Mouse (Mus musculus): ENCODE measurements at regions not wholly inside any gene's neighbourhood (a gene's known extent, or its start where the extent isn't known, plus 50 kb on each side); places are given as distances from the start of the nearest gene placed in this dataset.
"Not testable (repeated sequence)": the region's sequence is repeated elsewhere in the genome, so short reads cannot be mapped to it uniquely, and the experiment has no call there.

DNA sequence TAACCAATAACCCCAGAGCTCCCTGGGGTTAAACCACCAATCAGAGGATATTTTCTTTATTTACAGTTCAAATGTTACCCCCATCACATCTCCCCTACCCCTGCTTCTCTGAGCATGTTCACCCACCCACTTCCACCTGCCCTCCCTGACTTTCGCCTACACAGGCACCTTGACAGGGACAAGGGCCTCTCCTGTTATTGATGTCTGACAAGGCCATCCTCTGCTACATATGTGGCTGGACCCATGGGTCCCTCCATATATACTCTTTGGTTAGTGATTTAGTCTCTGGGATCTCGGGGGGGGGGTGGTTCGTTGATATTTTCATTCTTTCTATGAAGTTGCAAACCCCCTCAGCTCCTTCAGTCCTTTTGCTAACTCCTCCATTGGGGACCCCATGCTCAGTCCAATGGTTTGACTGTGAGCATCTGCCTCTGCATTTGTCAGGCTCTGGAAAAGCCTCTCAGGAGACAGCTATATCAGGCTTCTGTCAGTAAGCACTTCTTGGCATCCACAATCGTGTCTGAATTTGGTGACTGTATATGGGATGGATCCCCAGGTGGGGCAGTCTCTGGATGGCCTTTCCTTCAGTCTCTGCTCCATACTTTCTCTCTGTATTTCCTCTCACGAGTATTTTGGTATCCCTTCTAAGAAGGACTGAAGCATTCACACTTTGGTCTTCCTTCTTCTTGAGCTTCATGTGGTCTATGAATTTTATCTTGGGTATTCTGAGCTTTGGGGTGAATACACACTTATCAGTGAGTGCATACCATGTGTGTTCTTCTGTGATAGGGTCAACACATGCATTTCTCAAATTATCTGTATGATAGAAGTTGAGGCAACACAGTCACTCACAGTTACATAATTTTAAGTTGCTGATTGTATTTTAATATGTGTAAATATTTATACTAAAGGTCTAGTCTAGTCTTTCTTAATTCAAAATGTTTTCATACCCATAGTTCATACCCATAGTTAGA, 220.8 kb upstream of the Tusc1 start (continued):
- TF ChIP-seq ZKSCAN1 (IDR thresholded peaks at IDR 0.05; ENCODE audit: low read depth, low read length) (no peak), KAT2A (conservative IDR thresholded peaks at IDR 0.05; ENCODE audit: low read depth, low read length) (no peak), POLR2A (IDR thresholded peaks at IDR 0.05; ENCODE audit: control insufficient read depth in 1 of 2, insufficient read depth in 1 of 2, low read depth in 1 of 2, low read length in 2 of 2, poor library complexity in 1 of 2) (no peak), TAL1 (IDR thresholded peaks at IDR 0.05; ENCODE audit: low read length) (peak; percentile 79), POLR2AphosphoS2 (IDR thresholded peaks at IDR 0.05; ENCODE audit: low read length) (0 out of 2 replicates have a peak, but pooled peaks have one; percentile 39)

- not testable (repeated sequence) for DNase-seq (ENCODE audit: low read depth, low spot score); H3K4me3 ChIP-seq (ENCODE audit: control insufficient read depth in 1 of 2, insufficient read depth in 1 of 2, low read depth in 2 of 2, low read length in 2 of 2); H3K79me2 ChIP-seq (ENCODE audit: control insufficient read depth, insufficient read depth, low read length, poor library complexity); H3K27ac ChIP-seq (ENCODE audit: control insufficient read depth, low read depth, low read length); H3K27me3 ChIP-seq (ENCODE audit: control insufficient read depth in 1 of 2, insufficient read depth in 2 of 2, low read length in 2 of 2); H3K9me3 ChIP-seq (replicated peaks; ENCODE audit: insufficient read depth, low read length); H3K9ac ChIP-seq (ENCODE audit: control insufficient read depth, low read depth, low read length, poor library complexity, severe bottlenecking)
- H3K4me1 ChIP-seq (ENCODE audit: control insufficient read depth in 1 of 2, insufficient read depth in 2 of 2, low read length in 2 of 2), result peaks cover 3 to 11% of the 10 kb centered on the region in 2 experiments; a peak in 3 of 4 replicates
- H3K36me3 ChIP-seq (ENCODE audit: control insufficient read depth in 1 of 2, insufficient read depth in 2 of 2, low read length in 2 of 2), result peaks cover 0 to 10% of the 10 kb centered on the region in 2 experiments; a peak in 2 of 4 replicates
- TF ChIP-seq TCF12 (IDR thresholded peaks at IDR 0.05; ENCODE audit: low read depth, low read length) (peak; percentile 15; the same call in 1 of the 2 replicates), GATA1 (IDR thresholded peaks at IDR 0.05; ENCODE audit: low read depth, low read length) (0 out of 2 replicates have a peak, but pooled peaks have one; percentile 28)
These were observed 219.9 kb upstream of the Tusc1 start for GRCm38 (mm10) chr4:93555181-93555580.

GRCm38 (mm10) chr4:93552489-93553160, 217.3 kb upstream of the Tusc1 start:
- no peaks in the 10 kb centered on the region for H3K9me3 ChIP-seq (replicated peaks; ENCODE audit: insufficient read depth, low read length)
- H3K9ac ChIP-seq (ENCODE audit: control insufficient read depth, low read depth, low read length, poor library complexity, severe bottlenecking), result no peak overlapping the region
- no peak overlapping the region for H3K4me3 ChIP-seq (ENCODE audit: control insufficient read depth in 1 of 2, insufficient read depth in 1 of 2, low read depth in 2 of 2, low read length in 2 of 2)
- H3K79me2 ChIP-seq (ENCODE audit: control insufficient read depth, insufficient read depth, low read length, poor library complexity), result no peaks in the 10 kb centered on the region
- TF ChIP-seq ZC3H11A (IDR thresholded peaks at IDR 0.05; ENCODE audit: low read depth, low read length) (no peak), USF1 (IDR thresholded peaks at IDR 0.05; ENCODE audit: low read depth, low read length) (no peak), KAT2A (conservative IDR thresholded peaks at IDR 0.05; ENCODE audit: low read depth, low read length) (no peak), E2F4 (IDR thresholded peaks at IDR 0.05; ENCODE audit: borderline replicate concordance, low read depth, low read length) (no peak), POLR2AphosphoS5 (IDR thresholded peaks at IDR 0.05; ENCODE audit: borderline replicate concordance, low read depth, low read length) (no peak), TAL1 (IDR thresholded peaks at IDR 0.05; ENCODE audit: low read length) (no peak), MAX (IDR thresholded peaks at IDR 0.05; ENCODE audit: low read length) (no peak), GABPA (IDR thresholded peaks at IDR 0.05; ENCODE audit: low read depth, low read length) (no peak), ZMIZ1 (IDR thresholded peaks at IDR 0.05; ENCODE audit: low read depth, low read length) (no peak), MYB (IDR thresholded peaks at IDR 0.05; ENCODE audit: low read depth, low read length) (no peak), MXI1 (IDR thresholded peaks at IDR 0.05; ENCODE audit: low read depth, low read length) (no peak), ETS1 (IDR thresholded peaks at IDR 0.05; ENCODE audit: low read depth, low read length) (no peak), HCFC1 (IDR thresholded peaks at IDR 0.05; ENCODE audit: low read depth, low read length) (no peak), RCOR1 (IDR thresholded peaks at IDR 0.05; ENCODE audit: low read depth, low read length) (no peak), ELF1 (IDR thresholded peaks at IDR 0.05; ENCODE audit: low read depth, low read length) (no peak), USF2 (IDR thresholded peaks at IDR 0.05; ENCODE audit: borderline replicate concordance in 1 of 2, insufficient read depth in 1 of 2, low read depth in 1 of 2, low read length in 2 of 2) (no peak), POLR2A (IDR thresholded peaks at IDR 0.05; ENCODE audit: control insufficient read depth in 1 of 2, insufficient read depth in 1 of 2, low read depth in 1 of 2, low read length in 2 of 2, poor library complexity in 1 of 2) (no peak), MAZ (IDR thresholded peaks at IDR 0.05; ENCODE audit: low read depth, low read length) (no peak), ZKSCAN1 (IDR thresholded peaks at IDR 0.05; ENCODE audit: low read depth, low read length) (no peak)
- H3K4me1 ChIP-seq (ENCODE audit: control insufficient read depth in 1 of 2, insufficient read depth in 2 of 2, low read length in 2 of 2), result peaks cover 6 to 11% of the 10 kb centered on the region in 2 experiments
- no peak for DNase-seq (ENCODE audit: low read depth, low spot score)
- H3K27me3 ChIP-seq (ENCODE audit: control insufficient read depth in 1 of 2, insufficient read depth in 2 of 2, low read length in 2 of 2), result no peaks in the 10 kb centered on the region
- H3K27ac ChIP-seq (ENCODE audit: control insufficient read depth, low read depth, low read length), result no peak overlapping the region
- peaks cover 0 to 14% of the 10 kb centered on the region in 2 experiments; a peak in 2 of 4 replicates for H3K36me3 ChIP-seq (ENCODE audit: control insufficient read depth in 1 of 2, insufficient read depth in 2 of 2, low read length in 2 of 2)
